Mouse (Mus musculus) G1E (cell line): ENCODE results near the gene Gm20481.

Experiments
- CTCF ChIP-seq: IDR thresholded peaks from 2 replicates; pipeline ENCODE4 v1.5.1; 2012; ENCODE audit warnings: low read depth, low read length, inconsistent platforms, mixed read lengths
- GATA1 ChIP-seq: IDR thresholded peaks from 2 replicates; pipeline ENCODE4 v1.6.1; 2012; ENCODE audit warnings: borderline replicate concordance, low read length, inconsistent platforms, mixed read lengths
- POLR2AphosphoS5 ChIP-seq: IDR thresholded peaks from 2 replicates; pipeline ENCODE4 v1.6.1; 2012; ENCODE audit warnings: low read depth, low read length, inconsistent platforms; ENCODE audit not compliant: insufficient replicate concordance
- TAL1 ChIP-seq: conservative IDR thresholded peaks from 2 replicates; pipeline ENCODE4 v1.6.1; 2012; ENCODE audit warnings: low read depth, low read length, inconsistent platforms, mixed read lengths

DNA sequence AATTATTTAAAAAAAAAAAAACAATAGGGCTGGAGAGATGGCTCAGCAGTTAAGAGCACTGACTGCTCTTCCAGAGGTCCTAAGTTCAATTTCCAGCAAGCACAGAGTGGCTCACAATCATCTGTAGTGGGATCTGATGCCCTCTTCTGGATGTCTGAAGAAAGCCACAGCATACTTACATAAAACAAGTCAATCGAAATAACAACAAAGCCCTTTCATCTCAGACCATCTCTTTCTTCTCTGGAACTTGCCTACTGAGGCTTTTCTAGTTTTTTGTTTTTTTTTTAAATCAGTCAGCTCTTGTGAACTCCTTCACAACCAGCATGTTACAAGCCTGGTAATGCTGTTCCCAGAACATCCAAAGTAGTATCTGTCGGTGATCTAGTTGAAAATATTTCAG is 10.9 kb downstream of the Gm20481 start:
- TF ChIP-seq CTCF: peak; percentile 24; the same call in 1 of the 2 replicates
- TF ChIP-seq POLR2AphosphoS5: no peak
- TF ChIP-seq GATA1: no peak
- TF ChIP-seq TAL1: no peak
